Mouse (Mus musculus): ENCODE results near the gene Pla2g12b. TPM values are rescaled to one million over a fixed set of nuclear protein-coding genes. Genes with fewer than 3 reads are reported as not detected.

The Pla2g12b gene
- polyA plus RNA-seq, 1 experiment: not detected

DNA sequence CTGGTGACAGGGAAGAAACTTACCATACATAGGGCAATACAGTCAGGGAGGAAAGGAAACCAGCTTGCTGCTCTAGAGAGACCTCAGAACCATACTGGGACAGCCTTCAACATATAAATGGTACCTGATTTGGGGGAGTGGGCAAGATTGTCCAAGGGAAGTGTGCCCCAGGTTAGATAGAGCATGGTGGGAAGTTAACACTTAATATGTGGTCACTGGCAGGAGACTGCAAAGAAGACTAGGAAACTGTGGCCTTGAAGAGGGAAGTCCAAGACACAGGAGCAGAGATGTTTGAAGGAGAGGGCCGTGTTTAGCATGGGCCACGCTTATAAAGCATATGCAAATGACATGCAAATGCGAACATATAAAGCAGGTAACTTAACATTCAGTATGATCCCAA, 40.6 kb downstream of the Pla2g12b start:
- Histone ChIP-seq H3K79me2 (ENCODE audit: control insufficient read depth, insufficient read depth) (no peaks in the 10 kb centered on the region), H3K27me3 (ENCODE audit: control insufficient read depth, insufficient read depth, insufficient read length) (no peaks in the 10 kb centered on the region), H3K4me3 (no peak overlapping the region), H3ac (ENCODE audit: control insufficient read depth, insufficient read length) (no peak overlapping the region), H3K36me3 (ENCODE audit: control insufficient read depth, insufficient read depth) (peaks cover 11% of the 10 kb centered on the region), H3K4me2 (ENCODE audit: low read depth) (no peak overlapping the region)
- no peak for TF ChIP-seq E2F4 (IDR thresholded peaks at IDR 0.05; ENCODE audit: insufficient read depth)
- no peak for TF ChIP-seq REST (IDR thresholded peaks at IDR 0.05; ENCODE audit: insufficient read depth, insufficient read length)
- TF ChIP-seq MYOG (IDR thresholded peaks at IDR 0.05; ENCODE audit: control insufficient read depth in 1 of 3, insufficient read depth in 1 of 3, insufficient read length in 2 of 3, low read depth in 2 of 3): no peak
- no peak for TF ChIP-seq USF1 (IDR thresholded peaks at IDR 0.05; ENCODE audit: low read depth)
- no peak for TF ChIP-seq MAX (IDR thresholded peaks at IDR 0.05; ENCODE audit: low read depth)
- TF ChIP-seq CEBPB (IDR thresholded peaks at IDR 0.05; ENCODE audit: insufficient read depth, poor library complexity, severe bottlenecking): no peak
- TF ChIP-seq TCF12 (IDR thresholded peaks at IDR 0.05; ENCODE audit: insufficient read depth, poor library complexity, severe bottlenecking): no peak

DNA sequence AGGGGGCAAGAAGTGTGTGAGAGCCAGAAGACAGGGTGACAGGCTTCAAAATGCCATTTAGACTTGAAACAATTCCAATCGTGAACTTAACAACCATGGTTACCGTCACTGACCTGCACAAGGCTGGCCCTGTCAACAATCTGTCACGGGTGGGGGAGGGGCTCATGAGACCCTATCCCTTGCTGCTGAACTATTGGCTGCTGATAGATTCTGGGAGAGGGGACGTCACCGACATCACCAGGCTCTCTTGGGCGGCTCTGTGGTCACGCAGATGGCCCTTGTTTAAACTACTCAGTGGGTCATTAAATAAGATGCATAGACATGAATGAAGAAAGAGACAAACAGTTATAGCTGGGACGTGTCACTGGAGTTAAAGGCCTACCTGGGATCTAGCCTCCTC, 41.2 kb downstream of the Pla2g12b start:
- Histone ChIP-seq H3K36me3 (ENCODE audit: control insufficient read depth, insufficient read depth) (peaks cover 16% of the 10 kb centered on the region), H3K4me3 (no peak overlapping the region), H3K79me2 (ENCODE audit: control insufficient read depth, insufficient read depth) (no peaks in the 10 kb centered on the region), H3K4me2 (ENCODE audit: low read depth) (no peak overlapping the region), H3K27me3 (ENCODE audit: control insufficient read depth, insufficient read depth, insufficient read length) (no peaks in the 10 kb centered on the region), H3ac (ENCODE audit: control insufficient read depth, insufficient read length) (no peak overlapping the region)
- TF ChIP-seq USF1 (IDR thresholded peaks at IDR 0.05; ENCODE audit: low read depth): no peak
- TF ChIP-seq REST (IDR thresholded peaks at IDR 0.05; ENCODE audit: insufficient read depth, insufficient read length): no peak
- TF ChIP-seq SRF (IDR thresholded peaks at IDR 0.05; ENCODE audit: control insufficient read depth, insufficient read length, low read depth): no peak

DNA sequence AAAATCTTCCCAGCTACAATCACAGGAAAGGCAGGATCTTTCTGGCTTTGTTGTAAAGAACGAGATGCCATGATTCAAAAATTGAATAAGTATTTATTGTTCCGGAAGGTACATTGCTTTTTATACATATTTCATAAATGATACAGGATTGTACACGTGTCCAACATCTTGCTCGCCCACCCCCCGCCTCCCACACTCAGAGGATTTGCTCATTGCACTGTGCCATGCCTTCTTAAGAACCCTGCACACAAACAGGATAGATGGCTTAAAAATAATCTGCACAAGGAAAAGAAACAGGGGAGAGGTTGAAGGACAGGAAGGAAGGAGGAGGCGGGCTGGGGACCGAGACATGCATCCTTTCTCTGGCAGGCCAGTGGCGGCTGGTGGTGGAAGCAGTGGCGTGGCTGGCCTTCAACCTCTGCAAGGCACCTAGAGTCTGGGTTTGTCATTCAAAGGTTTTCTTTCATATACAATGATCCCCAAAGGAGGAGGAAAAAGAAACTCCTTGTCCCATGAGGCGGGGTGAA, 43.5 kb downstream of the Pla2g12b start:
- Histone ChIP-seq H3K79me2 (ENCODE audit: control insufficient read depth, insufficient read depth) (no peaks in the 10 kb centered on the region), H3ac (ENCODE audit: control insufficient read depth, insufficient read length) (no peak overlapping the region), H3K27me3 (ENCODE audit: control insufficient read depth, insufficient read depth, insufficient read length) (no peaks in the 10 kb centered on the region), H3K4me3 (no peak overlapping the region), H3K36me3 (ENCODE audit: control insufficient read depth, insufficient read depth) (peaks cover 38% of the 10 kb centered on the region), H3K4me2 (ENCODE audit: low read depth) (no peak overlapping the region)
- TF ChIP-seq TCF3 (IDR thresholded peaks at IDR 0.05; ENCODE audit: insufficient read length, low read depth): no peak
- no peak for TF ChIP-seq TCF12 (IDR thresholded peaks at IDR 0.05; ENCODE audit: insufficient read depth, poor library complexity, severe bottlenecking)
- TF ChIP-seq E2F4 (IDR thresholded peaks at IDR 0.05; ENCODE audit: insufficient read depth): no peak

DNA sequence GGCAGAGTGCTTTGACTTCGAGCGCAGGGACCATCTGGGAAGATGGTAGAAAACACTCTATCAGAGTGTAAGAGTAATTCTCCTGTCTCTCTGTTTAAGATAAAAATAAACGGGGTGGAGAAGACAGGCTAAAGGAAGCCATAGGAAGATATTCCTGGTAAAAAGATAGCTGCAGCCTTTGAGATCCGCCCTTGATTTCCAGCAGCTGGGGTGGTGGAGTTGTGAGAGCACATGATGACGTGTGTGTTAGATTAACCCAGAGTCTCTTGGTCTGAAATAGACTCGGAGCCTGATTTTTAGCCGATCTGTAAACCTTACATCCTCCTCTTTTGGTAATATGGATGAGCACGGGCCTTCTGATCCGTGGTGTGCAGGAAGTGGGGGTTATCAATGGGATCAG, 44.1 kb downstream of the Pla2g12b start:
- Histone ChIP-seq H3K4me3 (no peak overlapping the region), H3ac (ENCODE audit: control insufficient read depth, insufficient read length) (no peak overlapping the region), H3K27me3 (ENCODE audit: control insufficient read depth, insufficient read depth, insufficient read length) (no peaks in the 10 kb centered on the region), H3K79me2 (ENCODE audit: control insufficient read depth, insufficient read depth) (no peaks in the 10 kb centered on the region), H3K36me3 (ENCODE audit: control insufficient read depth, insufficient read depth) (peaks cover 38% of the 10 kb centered on the region), H3K4me2 (ENCODE audit: low read depth) (no peak overlapping the region)
- no peak for TF ChIP-seq MYOD1 (IDR thresholded peaks at IDR 0.05; ENCODE audit: control insufficient read depth in 1 of 3, insufficient read length in 2 of 3, low read depth in 2 of 3)
- TF ChIP-seq MAX (IDR thresholded peaks at IDR 0.05; ENCODE audit: low read depth): no peak
- TF ChIP-seq POLR2A (IDR thresholded peaks at IDR 0.05; ENCODE audit: insufficient read length, low read depth): no peak
- TF ChIP-seq TCF12 (IDR thresholded peaks at IDR 0.05; ENCODE audit: insufficient read depth, poor library complexity, severe bottlenecking): no peak
- no peak for TF ChIP-seq USF1 (IDR thresholded peaks at IDR 0.05; ENCODE audit: low read depth)
- TF ChIP-seq POLR2AphosphoS2 (IDR thresholded peaks at IDR 0.05; ENCODE audit: insufficient read length, low read depth): no peak
- no peak for TF ChIP-seq SRF (IDR thresholded peaks at IDR 0.05; ENCODE audit: control insufficient read depth, insufficient read length, low read depth)
- TF ChIP-seq TCF3 (IDR thresholded peaks at IDR 0.05; ENCODE audit: insufficient read length, low read depth): no peak
- TF ChIP-seq E2F4 (IDR thresholded peaks at IDR 0.05; ENCODE audit: insufficient read depth): no peak
- TF ChIP-seq REST (IDR thresholded peaks at IDR 0.05; ENCODE audit: insufficient read depth, insufficient read length): no peak

DNA sequence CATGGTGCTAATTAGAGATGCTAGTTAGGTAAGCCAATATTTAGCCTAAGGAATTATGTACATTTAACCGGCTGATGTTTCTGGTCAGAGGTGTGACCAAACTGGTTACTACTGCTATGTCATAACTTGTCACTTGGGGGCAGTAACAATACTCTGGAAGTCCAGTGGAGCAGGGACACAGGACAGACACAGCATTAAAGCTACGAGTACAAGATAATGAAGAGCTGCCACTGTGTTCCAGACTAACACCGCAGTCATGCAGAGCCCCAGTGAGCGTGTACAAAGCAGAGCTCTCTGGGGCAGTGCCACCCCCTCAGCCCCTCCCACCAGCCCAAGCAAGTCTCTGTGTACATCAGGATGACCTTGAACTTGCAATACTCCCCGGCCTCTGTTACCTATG, 48.4 kb downstream of the Pla2g12b start:
- TF ChIP-seq MYOG (IDR thresholded peaks at IDR 0.05; ENCODE audit: control insufficient read depth in 1 of 3, insufficient read depth in 1 of 3, insufficient read length in 2 of 3, low read depth in 2 of 3): no peak
- H3ac ChIP-seq (ENCODE audit: control insufficient read depth, insufficient read length): no peak overlapping the region
- H3K27me3 ChIP-seq (ENCODE audit: control insufficient read depth, insufficient read depth, insufficient read length): no peaks in the 10 kb centered on the region
- H3K4me2 ChIP-seq (ENCODE audit: low read depth): no peak overlapping the region
- no peaks in the 10 kb centered on the region for H3K79me2 ChIP-seq (ENCODE audit: control insufficient read depth, insufficient read depth)
- no peak overlapping the region for H3K4me3 ChIP-seq
- peaks cover 47% of the 10 kb centered on the region for H3K36me3 ChIP-seq (ENCODE audit: control insufficient read depth, insufficient read depth)

DNA sequence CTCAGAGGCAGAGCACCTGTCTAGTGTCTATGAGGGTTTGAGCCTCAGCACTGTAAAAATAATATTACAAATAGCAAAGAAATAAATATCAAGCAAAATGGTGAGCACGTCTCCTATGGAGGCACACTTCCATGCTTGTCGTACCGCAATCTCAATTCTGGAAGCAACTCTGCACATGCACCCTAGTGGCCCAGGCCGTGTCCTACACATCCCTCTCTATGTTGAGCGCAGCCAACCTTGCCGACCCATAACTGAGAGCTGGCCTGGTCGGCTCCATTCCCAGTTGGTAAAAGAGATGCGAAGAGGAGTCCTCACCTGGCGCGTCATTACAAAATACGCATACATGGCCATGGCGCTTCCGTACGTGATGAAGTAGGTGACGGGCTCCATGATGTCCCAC, 51.2 kb downstream of the Pla2g12b start:
- Histone ChIP-seq H3K4me2 (ENCODE audit: low read depth) (no peak overlapping the region), H3K27me3 (ENCODE audit: control insufficient read depth, insufficient read depth, insufficient read length) (no peaks in the 10 kb centered on the region), H3K4me3 (no peak overlapping the region), H3K36me3 (ENCODE audit: control insufficient read depth, insufficient read depth) (peaks cover 37% of the 10 kb centered on the region), H3K79me2 (ENCODE audit: control insufficient read depth, insufficient read depth) (no peaks in the 10 kb centered on the region), H3ac (ENCODE audit: control insufficient read depth, insufficient read length) (no peak overlapping the region)
- no peak for TF ChIP-seq SRF (IDR thresholded peaks at IDR 0.05; ENCODE audit: control insufficient read depth, insufficient read length, low read depth)
- TF ChIP-seq REST (IDR thresholded peaks at IDR 0.05; ENCODE audit: insufficient read depth, insufficient read length): no peak
- no peak for TF ChIP-seq POLR2A (IDR thresholded peaks at IDR 0.05; ENCODE audit: insufficient read length, low read depth)
- no peak for TF ChIP-seq MAX (IDR thresholded peaks at IDR 0.05; ENCODE audit: low read depth)
- no peak for TF ChIP-seq CEBPB (IDR thresholded peaks at IDR 0.05; ENCODE audit: insufficient read depth, poor library complexity, severe bottlenecking)
